Mouse (Mus musculus): ENCODE measurements at regions not wholly inside any gene's neighbourhood (a gene's known extent, or its start where the extent isn't known, plus 50 kb on each side); places are given as distances from the start of the nearest gene placed in this dataset.

DNA sequence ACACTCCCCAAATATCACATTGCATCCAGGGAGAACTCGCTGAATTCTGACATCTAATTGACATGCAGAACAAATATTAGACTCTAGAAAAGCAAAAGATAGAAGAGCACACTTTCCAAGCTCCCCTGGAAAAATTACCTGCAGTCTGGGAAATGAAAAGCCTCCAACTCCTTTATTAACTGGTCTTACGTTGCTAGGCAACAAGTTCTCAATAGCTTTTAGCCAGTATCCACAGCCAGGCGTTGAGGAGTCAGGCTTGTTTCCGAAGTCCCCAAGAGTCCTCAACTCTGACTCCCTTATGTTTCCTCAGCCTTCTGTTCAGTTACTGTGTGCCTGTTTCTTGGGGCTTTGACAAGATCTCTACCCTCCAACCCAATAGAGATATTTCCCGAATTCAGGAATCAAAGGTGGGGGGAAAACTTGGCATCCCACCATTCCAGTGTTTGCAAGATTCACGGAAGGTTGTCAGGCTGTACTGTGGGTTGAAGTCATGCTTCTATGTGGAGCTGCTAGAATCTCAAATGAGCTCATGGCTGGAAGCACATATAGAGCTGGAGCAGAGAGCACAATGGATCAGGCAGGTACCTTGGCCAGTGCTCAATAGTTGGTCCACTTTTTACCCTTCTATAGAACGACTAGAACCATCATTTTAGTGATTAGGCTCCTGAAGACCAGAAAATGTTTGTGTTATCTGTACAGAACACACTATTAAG lies 159.0 kb upstream of the Ptprz1 start:
- no peak for TF ChIP-seq EP300 (IDR thresholded peaks at IDR 0.05; ENCODE audit: low read depth)
- TF ChIP-seq CTCF (IDR thresholded peaks at IDR 0.05; ENCODE audit: low read depth) = no peak

Data from heart, postnatal 0 days (tissue).